Mouse (Mus musculus) embryonic facial prominence, embryonic 14.5 days (tissue): ENCODE measurements around the gene Bspry. TPM values are rescaled to one million over a fixed set of nuclear protein-coding genes. Genes with fewer than 3 reads are reported as not detected.

Source experiments
- ATAC-seq: fragments of 200-750 bp; cut with Nextera tagmentation; 2 replicates; pipeline ENCODE4 v1.8.0; 2017; ENCODE audit warnings: low read depth, moderate number of reproducible peaks, moderate TSS enrichment
- DNase-seq: peaks from one replicate; pipeline ENCODE4 v3.0.0-alpha.2; 2015; ENCODE audit warnings: low spot score
- H3K27ac ChIP-seq: fragments of 300-500 bp; sonication (generic); replicated peaks from 2 replicates; pipeline ENCODE4 v1.5.1; 2014; ENCODE audit warnings: low read depth, mild to moderate bottlenecking, low read length, moderate library complexity
- H3K27me3 ChIP-seq: fragments of 300-500 bp; sonication (generic); replicated peaks from 2 replicates; pipeline ENCODE4 v1.6.1; 2014; ENCODE audit warnings: low read length; ENCODE audit not compliant: control insufficient read depth, insufficient read depth
- H3K36me3 ChIP-seq: fragments of 300-500 bp; sonication (generic); 2 replicates; pipeline ENCODE4 v1.6.1; 2014; ENCODE audit warnings: low read length, mixed read lengths; ENCODE audit not compliant: control insufficient read depth, insufficient read depth
- H3K4me1 ChIP-seq: fragments of 300-500 bp; sonication (generic); 2 replicates; pipeline ENCODE4 v1.6.1; 2014; ENCODE audit warnings: antibody characterized with exemption, low read length; ENCODE audit not compliant: control insufficient read depth, insufficient read depth
- H3K4me2 ChIP-seq: fragments of 300-500 bp; sonication (generic); 2 replicates; pipeline ENCODE4 v1.6.1; 2014; ENCODE audit warnings: low read depth, mild to moderate bottlenecking, low read length, moderate library complexity, mixed read lengths
- H3K4me3 ChIP-seq: fragments of 300-500 bp; sonication (generic); 2 replicates; pipeline ENCODE4 v1.5.1; 2014; ENCODE audit warnings: low read depth, mild to moderate bottlenecking, low read length
- H3K9ac ChIP-seq: fragments of 300-500 bp; sonication (generic); 2 replicates; pipeline ENCODE4 v1.6.1; 2014; ENCODE audit warnings: low read depth, mild to moderate bottlenecking, low read length, moderate library complexity, mixed read lengths
- H3K9me3 ChIP-seq: fragments of 300-500 bp; sonication (generic); 2 replicates; pipeline ENCODE4 v1.6.1; 2016; ENCODE audit warnings: low read length; ENCODE audit not compliant: control insufficient read depth
- WGBS: fragments of 180-500 bp; shearing (Covaris S2); extraction: QIAGEN DNeasy Blood & Tissue Kit; methylation state at CpG from one replicate; pipeline ENCODE4 v1.1.7; 2014; 5-methylcytosine and 5-hydroxymethylcytosine counted together
- polyA plus RNA-seq: library from polyadenylated mRNA; unstranded; fragments of >200 nt; fragmentation: Nextera tagmentation; extraction: Ambion mirVana; gene quantifications from 2 replicates; pipeline ENCODE4 v1.2.1, GENCODE M21; 2014

The Bspry gene
- polyA plus RNA-seq, 1 experiment from 2014 or later: 8.7 TPM

DNA sequence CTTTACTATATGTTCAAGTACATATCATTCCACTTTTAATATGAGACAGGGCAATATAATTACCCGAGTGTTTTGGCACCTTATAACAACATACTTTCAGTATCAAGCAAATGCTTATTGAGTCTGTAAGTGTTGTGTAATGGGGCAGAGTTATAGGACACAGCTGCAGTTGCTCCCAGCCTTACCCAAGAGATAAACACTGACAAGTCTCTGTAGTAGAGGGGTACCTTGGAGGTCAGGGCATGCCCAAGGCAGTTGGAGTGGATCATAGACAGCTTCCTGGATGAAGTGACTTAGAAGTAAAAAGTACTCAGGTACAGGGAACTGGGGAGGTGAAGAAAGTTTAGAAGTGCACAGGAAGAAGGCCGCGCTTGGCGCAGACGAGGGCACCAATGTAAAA lies 7.3 kb downstream of the Bspry start:
- 86% methylated on average over 5 of the region's 5 CpGs for WGBS
- H3K4me1 ChIP-seq: no peaks in the 10 kb centered on the region; the same call in 1 of the 2 replicates
- no peaks in the 10 kb centered on the region for H3K27me3 ChIP-seq
- no peak overlapping the region for H3K27ac ChIP-seq
- no peaks in the 10 kb centered on the region for H3K36me3 ChIP-seq
- H3K9me3 ChIP-seq: no peaks in the 10 kb centered on the region
- no peak overlapping the region for H3K4me3 ChIP-seq
- DNase-seq: no peak
- no peak overlapping the region for H3K4me2 ChIP-seq
- no peak for ATAC-seq
- no peak overlapping the region for H3K9ac ChIP-seq

GRCm38 (mm10) chr4:62487914-62488313 lies 8.1 kb downstream of the Bspry start:
- Histone ChIP-seq H3K4me3 (no peak overlapping the region), H3K27me3 (no peaks in the 10 kb centered on the region), H3K9me3 (no peaks in the 10 kb centered on the region), H3K27ac (no peak overlapping the region), H3K9ac (no peak overlapping the region), H3K36me3 (no peaks in the 10 kb centered on the region), H3K4me2 (no peak overlapping the region), H3K4me1 (no peaks in the 10 kb centered on the region; the same call in 1 of the 2 replicates)
- DNase-seq (no peak), ATAC-seq (no peak)
- WGBS: 77% methylated on average over 2 of the region's 2 CpGs

GRCm38 (mm10) chr4:62492682-62493081 lies 12.8 kb downstream of the Bspry start:
- H3K4me1 ChIP-seq: no peaks in the 10 kb centered on the region
- H3K4me3 ChIP-seq: no peak overlapping the region
- H3K27ac ChIP-seq: no peak overlapping the region
- WGBS: 84% methylated on average over 2 of the region's 2 CpGs
- DNase-seq: no peak
- H3K9ac ChIP-seq: no peak overlapping the region
- no peaks in the 10 kb centered on the region for H3K27me3 ChIP-seq
- H3K4me2 ChIP-seq: no peak overlapping the region
- no peaks in the 10 kb centered on the region for H3K9me3 ChIP-seq
- H3K36me3 ChIP-seq: no peaks in the 10 kb centered on the region
- ATAC-seq: no peak

GRCm38 (mm10) chr4:62494230-62494629 lies 14.4 kb downstream of the Bspry start:
- DNase-seq (no peak), ATAC-seq (no peak)
- H3K27me3 ChIP-seq: no peaks in the 10 kb centered on the region
- no peak overlapping the region for H3K4me3 ChIP-seq
- no peak overlapping the region for H3K4me2 ChIP-seq
- 69% methylated on average over 9 of the region's 9 CpGs for WGBS
- no peaks in the 10 kb centered on the region for H3K9me3 ChIP-seq
- no peaks in the 10 kb centered on the region for H3K4me1 ChIP-seq
- H3K27ac ChIP-seq: no peak overlapping the region
- no peak overlapping the region for H3K9ac ChIP-seq
- peaks cover 9% of the 10 kb centered on the region for H3K36me3 ChIP-seq

DNA sequence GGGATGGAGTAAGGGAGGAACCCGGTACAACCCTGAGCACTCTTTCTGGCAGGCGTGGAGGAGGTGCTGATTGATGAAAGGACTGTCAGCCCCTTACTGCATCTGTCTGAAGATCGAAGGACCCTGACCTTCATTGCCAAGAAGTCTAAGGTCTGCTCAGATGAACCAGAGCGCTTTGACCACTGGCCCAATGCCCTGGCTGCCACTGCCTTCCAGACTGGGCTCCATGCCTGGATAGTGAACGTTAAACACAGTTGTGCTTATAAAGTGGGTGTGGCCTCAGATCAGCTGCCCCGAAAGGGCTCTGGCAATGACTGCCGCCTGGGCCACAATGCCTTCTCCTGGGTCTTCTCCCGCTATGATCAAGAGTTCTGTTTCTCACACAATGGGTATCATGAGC lies 16.1 kb downstream of the Bspry start:
- no peak overlapping the region for H3K27ac ChIP-seq
- no peak overlapping the region for H3K4me2 ChIP-seq
- H3K4me3 ChIP-seq: no peak overlapping the region
- ATAC-seq (no peak), DNase-seq (no peak)
- H3K9me3 ChIP-seq: no peaks in the 10 kb centered on the region
- H3K4me1 ChIP-seq: no peaks in the 10 kb centered on the region
- no peaks in the 10 kb centered on the region for H3K27me3 ChIP-seq
- WGBS: 80% methylated on average over 8 of the region's 8 CpGs
- no peak overlapping the region for H3K9ac ChIP-seq
- H3K36me3 ChIP-seq: peaks cover 16% of the 10 kb centered on the region

DNA sequence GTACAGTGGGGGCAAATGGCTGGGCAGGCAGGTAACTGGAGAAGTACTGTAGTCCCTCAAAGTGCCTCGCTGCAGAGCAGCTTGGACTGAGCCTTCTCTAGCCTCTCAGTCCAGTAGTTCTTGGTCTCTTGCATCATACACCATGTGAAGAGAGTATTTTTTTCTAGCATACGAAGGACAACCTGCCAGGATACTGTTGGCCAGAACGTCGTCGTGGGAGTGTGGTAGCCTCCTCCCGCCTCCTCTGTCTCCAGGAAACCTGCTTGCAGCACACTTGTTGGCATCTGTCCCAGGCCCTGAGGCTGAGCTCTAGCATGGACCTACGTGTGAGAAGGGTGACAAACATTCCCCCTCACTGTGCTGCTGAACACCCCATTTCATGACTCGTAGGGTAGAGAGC lies 17.0 kb downstream of the Bspry start:
- Histone ChIP-seq H3K4me2 (no peak overlapping the region), H3K9ac (no peak overlapping the region), H3K36me3 (peaks cover 16% of the 10 kb centered on the region), H3K27me3 (no peaks in the 10 kb centered on the region), H3K27ac (no peak overlapping the region), H3K4me1 (no peaks in the 10 kb centered on the region), H3K9me3 (no peaks in the 10 kb centered on the region), H3K4me3 (no peak overlapping the region)
- WGBS: 72% methylated on average over 8 of the region's 8 CpGs
- no peak for ATAC-seq
- no peak for DNase-seq

DNA sequence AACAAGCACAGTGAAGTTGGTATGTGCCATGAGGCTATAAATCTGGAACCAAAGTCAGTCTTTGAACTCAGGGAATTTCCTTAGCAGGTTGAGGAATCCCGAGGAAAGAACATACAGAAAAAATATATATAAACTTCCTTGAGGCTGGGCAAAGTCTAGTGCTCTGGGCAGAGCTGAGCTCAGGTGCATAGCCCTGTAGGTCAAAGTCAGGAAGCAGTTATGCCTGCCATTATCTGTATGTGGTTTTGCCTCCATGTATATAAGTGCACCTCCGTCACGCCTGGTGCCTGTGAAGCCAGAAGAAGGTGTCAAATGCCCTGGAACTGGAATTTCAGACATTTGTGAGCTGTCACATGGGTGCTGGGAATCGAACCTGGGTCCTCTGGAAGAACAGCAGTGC lies 20.9 kb downstream of the Bspry start:
- Histone ChIP-seq H3K27ac (no peak overlapping the region), H3K9me3 (no peaks in the 10 kb centered on the region), H3K4me3 (no peak overlapping the region), H3K36me3 (peaks cover 16% of the 10 kb centered on the region), H3K9ac (no peak overlapping the region), H3K4me1 (0 out of 2 replicates have a peak, but pooled peaks cover 3% of the 10 kb centered on the region), H3K4me2 (peak overlapping the region; percentile 76; the same call in 1 of the 2 replicates), H3K27me3 (no peaks in the 10 kb centered on the region)
- DNase-seq (no peak), ATAC-seq (no peak)
- WGBS: 87% methylated on average over 4 of the region's 4 CpGs

DNA sequence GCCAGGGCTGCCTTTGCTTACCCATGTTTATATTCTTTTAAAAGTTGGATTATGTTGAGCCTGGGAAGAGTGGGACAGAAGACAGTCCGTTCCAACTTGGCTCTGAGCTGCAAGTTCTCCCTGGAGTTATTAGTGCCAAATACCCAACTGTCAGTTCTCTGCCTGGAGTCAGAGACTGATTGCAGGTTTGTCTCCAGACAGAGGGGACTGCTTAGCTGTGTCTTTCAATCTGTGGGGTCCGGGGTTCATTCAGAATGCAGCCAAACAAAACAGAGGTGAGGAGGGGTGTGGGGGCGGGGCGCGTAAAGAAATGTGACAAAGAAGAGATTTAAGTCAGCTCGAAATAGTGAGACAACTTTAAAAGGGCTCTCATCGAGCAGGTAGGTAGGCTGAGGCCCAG lies 21.7 kb downstream of the Bspry start:
- Histone ChIP-seq H3K9ac (peak overlapping the region; percentile 79), H3K9me3 (no peaks in the 10 kb centered on the region), H3K27me3 (no peaks in the 10 kb centered on the region), H3K27ac (peak overlapping the region; percentile 41), H3K36me3 (peaks cover 16% of the 10 kb centered on the region), H3K4me3 (peak overlapping the region; percentile 78), H3K4me2 (peak overlapping the region; percentile 76), H3K4me1 (0 out of 2 replicates have a peak, but pooled peaks cover 3% of the 10 kb centered on the region)
- WGBS: 3% methylated on average over 7 of the region's 7 CpGs
- peak; percentile 7; the same call in 1 of the 2 replicates for ATAC-seq
- DNase-seq: no peak

DNA sequence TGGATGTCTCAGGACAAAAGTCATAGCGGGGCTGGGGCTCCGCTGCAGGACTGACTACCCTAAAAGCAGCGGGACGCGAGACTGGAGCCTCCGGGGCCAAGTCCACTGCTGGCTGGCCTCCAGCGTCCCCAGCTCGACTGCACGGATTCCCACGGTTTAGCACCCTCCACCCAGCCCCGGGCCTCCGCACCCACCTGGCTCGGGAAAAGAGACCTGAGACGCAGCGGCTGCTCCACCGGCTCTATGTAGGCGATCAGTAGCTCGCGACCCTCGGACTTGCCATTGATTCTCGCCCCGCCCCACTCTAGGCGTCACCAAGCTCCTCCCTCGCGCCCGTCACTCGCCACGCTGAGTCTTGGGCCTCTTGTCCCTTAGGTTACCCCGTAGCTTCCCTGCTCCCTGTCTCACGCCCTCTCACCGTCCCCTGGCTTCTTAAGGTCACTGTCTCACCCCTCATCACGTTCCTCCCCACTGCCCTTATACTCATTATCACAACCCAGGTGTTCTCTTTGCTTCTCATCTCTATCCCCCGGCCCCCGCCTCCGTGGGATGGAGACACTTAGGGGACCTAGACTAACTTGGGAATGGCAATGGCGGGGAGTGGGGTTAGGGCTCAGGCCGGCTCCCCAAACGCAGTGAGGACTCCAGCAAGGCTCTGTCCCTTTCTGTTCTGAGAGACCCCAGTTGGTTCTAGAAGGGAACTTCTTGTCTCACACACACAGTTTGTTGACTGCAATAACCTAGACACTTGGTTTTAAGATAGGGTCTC lies 22.3 kb downstream of the Bspry start:
- Histone ChIP-seq H3K4me3 (peak overlapping the region; percentile 78), H3K9ac (peak overlapping the region; percentile 79), H3K27ac (peak overlapping the region; percentile 41), H3K27me3 (no peaks in the 10 kb centered on the region), H3K4me1 (0 out of 2 replicates have a peak, but pooled peaks cover 3% of the 10 kb centered on the region), H3K4me2 (peak overlapping the region; percentile 76), H3K36me3 (peaks cover 16% of the 10 kb centered on the region), H3K9me3 (no peaks in the 10 kb centered on the region)
- 5% methylated on average over 16 of the region's 38 CpGs for WGBS
- DNase-seq (peak; percentile 95), ATAC-seq (peak; percentile 97)
